Mouse (Mus musculus): ENCODE results near the gene Pcsk6.
"Not testable (repeated sequence)": the region's sequence is repeated elsewhere in the genome, so short reads cannot be mapped to it uniquely, and the experiment has no call there.

Gene Pcsk6

DNA sequence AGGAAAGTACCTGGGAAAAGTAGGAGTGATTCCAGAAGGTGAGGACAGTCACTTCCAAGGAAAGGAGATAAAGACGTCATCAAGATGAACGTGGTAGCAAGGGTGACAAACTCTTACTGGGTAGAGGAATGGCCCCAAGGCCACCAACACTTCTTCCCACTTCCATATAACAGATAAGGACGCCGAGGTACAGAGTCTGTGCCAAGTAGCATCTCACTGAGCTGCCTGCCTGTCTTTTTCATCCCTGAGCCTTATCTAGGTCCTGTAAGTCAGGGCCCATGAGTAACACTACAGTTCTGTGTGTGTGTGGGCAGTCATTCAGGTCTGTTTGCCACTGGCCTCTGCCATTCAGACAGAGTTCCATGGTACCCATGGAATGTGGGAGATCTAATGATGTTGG, 23.4 kb downstream of the Pcsk6 start:
- no peak for DNase-seq

GRCm38 (mm10) chr7:65885819-65886218, 24.3 kb downstream of the Pcsk6 start:
- DNase-seq: no peak

DNA sequence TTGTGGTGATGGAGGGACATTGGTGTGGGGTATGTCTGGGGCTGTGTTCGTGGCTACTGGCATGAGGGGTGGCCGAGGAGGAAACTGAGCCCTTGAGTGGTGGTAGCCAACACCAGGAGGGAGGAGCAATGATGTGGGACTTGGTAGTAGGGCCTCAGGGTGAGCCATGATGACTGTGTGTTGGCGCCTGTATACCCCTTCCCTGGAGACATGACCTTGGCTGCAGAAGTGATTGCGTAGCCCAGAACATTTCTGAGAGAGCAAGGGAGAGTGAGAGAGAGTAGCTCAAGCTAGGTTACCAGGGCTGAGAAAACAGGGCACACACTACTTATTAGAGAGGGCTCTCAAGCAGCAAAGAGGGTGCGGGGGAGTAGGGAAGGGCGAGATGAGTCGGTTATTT, 30.3 kb downstream of the Pcsk6 start:
- DNase-seq: no peak

DNA sequence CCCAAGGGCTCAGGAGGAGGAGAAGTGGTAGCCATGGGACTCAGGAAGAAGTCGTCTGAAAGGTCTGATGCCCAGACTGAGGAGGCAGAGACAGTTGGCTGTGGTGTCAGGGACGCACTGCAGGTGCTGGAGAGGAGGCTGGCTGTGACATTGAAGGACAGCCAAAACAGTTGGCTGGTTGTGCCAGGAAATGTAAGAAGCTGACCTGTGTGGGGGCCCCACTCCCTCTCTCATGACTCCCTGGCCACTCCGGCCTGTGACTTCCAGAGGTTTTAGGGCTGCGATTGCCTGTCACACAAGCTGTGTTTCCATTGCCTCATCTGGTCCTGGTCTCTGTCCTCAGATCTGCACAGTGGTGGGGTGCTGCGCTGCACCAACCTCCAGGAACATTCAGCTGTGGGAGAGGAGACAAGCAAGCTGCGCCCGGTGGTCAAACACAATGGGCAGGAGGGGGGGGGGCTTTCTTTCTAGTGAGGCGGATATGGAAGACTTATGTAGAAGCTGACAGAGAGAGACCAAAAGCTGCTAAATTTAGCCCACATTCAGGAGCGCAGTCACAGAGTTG, 30.8 kb downstream of the Pcsk6 start:
- no peak for DNase-seq

DNA sequence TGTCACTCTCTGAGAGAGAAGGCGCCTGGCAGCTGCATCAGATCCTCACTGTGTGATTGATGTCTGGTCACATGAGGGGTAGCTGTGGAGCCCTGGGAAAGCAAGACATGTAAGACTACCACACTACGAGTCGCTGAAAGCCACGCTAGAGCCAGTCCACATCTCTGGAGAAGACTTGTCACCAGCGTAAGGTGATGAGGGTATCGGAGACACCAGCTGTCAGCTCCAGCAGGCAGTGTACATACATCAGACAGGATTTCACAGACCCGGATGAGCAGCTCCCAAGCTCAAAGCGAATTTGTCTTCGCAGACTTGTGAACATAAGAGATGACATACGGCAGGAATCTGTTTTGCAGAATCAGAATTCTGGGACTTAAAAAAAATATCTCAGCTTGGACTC, 32.0 kb downstream of the Pcsk6 start:
- no peak for DNase-seq

DNA sequence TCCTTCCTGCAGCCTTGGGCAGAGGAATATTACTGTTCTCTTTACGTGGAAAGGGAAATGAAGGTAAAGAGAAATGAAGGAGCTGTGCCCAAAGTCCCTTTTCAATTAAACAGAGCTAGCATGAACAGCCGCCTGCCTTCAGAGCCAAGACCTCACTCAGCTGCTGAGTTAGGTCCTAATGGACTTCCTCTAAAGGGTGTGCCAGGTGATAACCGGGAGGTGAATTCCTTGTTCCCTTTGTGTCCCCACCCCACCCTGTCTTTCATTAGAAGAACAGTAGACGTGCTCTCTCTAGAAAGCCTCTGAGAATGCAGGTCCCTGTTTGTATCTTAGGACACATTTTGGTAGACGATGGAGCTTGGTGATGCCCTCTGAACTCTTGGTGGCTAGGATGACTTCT, 33.7 kb downstream of the Pcsk6 start:
- no peak for DNase-seq

- no peak for DNase-seq
Observed at GRCm38 (mm10) chr7:65901231-65901630, 39.7 kb downstream of the Pcsk6 start.

- no peak for DNase-seq
Observed at GRCm38 (mm10) chr7:65902471-65903180, 41.1 kb downstream of the Pcsk6 start.

- DNase-seq: no peak
Observed at GRCm38 (mm10) chr7:65903456-65903855, 41.9 kb downstream of the Pcsk6 start.

GRCm38 (mm10) chr7:65906528-65907272, 45.2 kb downstream of the Pcsk6 start:
- DNase-seq: no peak

DNA sequence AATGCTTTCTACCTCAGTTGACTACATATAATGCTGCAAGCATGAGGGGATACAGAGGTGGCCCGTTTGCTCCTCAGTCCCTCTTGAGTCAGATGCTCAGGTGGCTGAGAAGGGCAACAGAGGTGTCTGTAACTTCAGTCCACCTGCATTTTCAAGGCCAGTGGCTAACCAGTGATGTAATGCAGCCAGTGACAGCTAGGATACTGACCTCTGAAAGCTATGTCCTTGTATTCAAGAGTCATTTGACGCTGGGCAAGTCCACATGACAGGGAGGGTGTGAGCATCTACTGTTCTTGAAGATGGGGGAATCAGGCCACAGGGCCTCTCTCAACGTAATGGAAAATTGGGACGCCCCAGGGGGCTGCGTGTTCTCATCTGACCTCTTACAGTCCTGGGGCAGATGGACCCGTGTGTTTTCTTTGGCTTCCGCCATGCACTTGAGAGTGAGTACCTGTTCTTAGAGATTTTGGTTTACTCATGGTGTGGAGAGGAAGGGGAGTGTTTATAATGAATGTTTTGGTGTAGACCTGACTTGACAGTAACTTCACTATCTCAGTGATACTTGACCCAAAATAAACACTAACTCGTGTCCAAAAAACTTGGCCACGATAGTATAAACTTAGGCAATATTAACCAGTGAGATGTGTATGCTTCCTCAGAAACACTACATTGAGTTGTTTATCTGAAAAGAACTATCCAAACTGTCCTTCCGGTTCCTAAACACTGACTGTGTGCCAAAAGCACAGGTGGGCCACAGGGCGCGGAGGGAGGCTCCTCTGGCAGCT, 48.0 kb downstream of the Pcsk6 start:
- DNase-seq: no peak

DNA sequence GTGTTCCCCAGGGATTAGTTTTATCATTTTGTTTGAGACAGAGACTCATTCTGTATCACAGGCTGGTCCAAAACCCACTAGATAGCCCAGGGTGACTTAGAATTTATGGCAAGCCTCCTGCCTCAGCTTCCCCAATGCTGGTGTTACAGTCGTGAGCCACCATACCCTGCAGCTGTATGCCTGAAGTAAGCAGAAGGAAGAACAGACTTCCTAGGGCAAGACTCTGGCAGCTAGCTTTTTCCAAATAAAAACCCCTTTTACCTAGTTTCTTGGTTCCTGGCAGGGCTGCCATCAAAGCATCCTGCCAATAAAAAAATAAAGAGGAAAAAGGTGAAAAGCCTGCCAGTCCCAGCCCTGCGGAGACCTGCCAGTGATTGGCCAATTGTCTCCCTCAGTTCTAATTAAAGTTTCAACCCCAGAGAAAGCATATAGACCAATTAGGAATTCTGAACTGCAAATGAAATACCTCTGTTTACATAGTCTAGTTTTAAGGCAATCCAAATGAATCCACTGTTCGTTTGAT, 51.6 kb downstream of the Pcsk6 start:
- DNase-seq: no peak

- no peak for DNase-seq
Observed at GRCm38 (mm10) chr7:65914761-65915301, 53.3 kb downstream of the Pcsk6 start.

- DNase-seq: no peak
Observed at GRCm38 (mm10) chr7:65915821-65916220, 54.3 kb downstream of the Pcsk6 start.

- DNase-seq: no peak
Observed at GRCm38 (mm10) chr7:65916566-65916965, 55.0 kb downstream of the Pcsk6 start.

DNA sequence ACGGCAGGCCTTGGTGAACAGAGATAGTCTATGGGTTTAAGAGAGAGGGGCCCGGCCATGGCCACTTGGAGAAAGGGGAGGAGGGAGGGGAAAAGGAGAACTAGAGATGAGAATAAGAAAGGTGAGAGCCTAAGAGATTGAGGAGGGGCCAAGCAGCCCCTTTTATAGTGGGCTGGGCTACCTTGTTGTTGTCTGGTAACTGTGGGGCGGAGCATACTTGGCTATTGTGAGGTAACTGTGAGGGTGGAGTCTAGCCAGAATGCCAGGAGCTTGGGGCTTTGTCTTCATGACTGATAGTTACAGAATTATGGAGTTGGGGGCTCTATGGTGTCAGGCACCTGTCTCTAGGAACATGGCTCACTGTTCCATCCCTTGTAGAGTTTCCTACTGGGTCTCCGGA, 56.9 kb downstream of the Pcsk6 start:
- no peak for DNase-seq

DNA sequence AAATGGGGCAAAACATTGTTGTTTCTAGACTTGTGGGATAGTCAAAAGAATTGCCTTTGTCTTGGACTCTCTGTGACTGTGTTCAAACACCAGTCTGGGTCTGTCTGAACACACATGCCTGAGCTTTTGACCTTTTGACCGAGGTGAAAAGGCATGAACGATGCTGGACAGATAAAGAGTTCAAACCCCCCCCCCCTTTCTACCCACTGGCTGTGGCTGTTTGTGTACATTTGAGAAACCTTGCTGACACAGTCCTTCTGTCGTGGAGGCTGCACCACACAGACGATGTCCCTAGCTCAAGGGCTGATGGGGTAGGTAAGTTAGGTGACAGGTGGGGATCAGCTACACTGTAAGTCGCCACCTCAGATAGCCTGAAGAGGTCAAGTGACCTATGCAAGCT, 67.9 kb downstream of the Pcsk6 start:
- DNase-seq: no peak

GRCm38 (mm10) chr7:65930478-65930877, 68.9 kb downstream of the Pcsk6 start:
- no peak for DNase-seq

- not testable (repeated sequence) for DNase-seq
Observed at GRCm38 (mm10) chr7:65934238-65934970, 72.9 kb downstream of the Pcsk6 start.

GRCm38 (mm10) chr7:65935211-65935610, 73.7 kb downstream of the Pcsk6 start:
- DNase-seq: no peak

GRCm38 (mm10) chr7:65940988-65941387, 79.5 kb downstream of the Pcsk6 start:
- no peak for DNase-seq
